Mouse (Mus musculus) cerebellum, postnatal 14 days (tissue): ENCODE results near the gene Fbxo36.

Source experiments
- DNase-seq, 2 experiments: peaks; one replicate each; pipeline ENCODE4 v3.0.0; 2021; ENCODE audit warnings: mixed read lengths in 2 of 2

Gene Fbxo36

DNA sequence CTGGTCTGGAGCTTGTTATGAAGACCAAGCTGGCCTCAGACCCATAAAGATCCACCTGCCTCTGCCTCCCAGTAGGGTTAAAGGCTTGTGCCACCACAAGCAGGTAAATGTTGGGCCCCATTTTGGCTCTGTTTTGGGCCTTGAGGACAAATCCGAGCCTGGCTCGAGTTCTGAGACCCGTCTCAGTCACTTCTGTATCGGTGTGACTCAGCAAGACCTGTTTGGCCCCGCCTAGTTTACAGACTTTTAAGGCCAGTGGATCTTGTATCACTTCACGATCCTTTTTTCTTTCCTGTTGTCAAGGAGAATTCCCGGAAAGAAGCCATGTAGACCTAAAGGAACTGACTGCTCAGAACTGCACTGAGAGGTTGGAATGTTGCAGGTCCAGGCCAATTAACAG is 50.9 kb downstream of the Fbxo36 start:
- DNase-seq: no peak

- DNase-seq: no peak
These were observed 52.1 kb downstream of the Fbxo36 start for GRCm38 (mm10) chr1:84891746-84892145.

- DNase-seq: no peak
These were observed 57.7 kb downstream of the Fbxo36 start for GRCm38 (mm10) chr1:84897364-84897763.

DNA sequence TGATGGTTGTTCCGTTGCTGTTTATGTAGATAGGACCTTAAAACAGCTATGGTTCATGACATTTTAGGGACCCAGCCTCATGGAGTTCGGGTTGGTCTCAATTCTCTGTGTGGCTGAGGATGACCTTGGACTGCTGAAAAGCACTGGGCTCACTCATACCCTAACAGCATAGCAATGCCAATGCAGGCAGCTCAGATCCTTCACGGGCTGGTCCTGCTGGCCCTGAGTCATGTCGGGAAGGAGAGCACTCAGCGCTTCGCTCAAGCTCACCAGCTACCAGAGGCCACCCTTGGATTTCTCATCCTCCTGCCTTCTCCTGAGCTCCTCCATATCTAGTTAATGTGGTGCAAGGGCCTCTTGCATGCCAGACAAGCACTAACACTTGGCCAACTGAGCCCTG is 59.5 kb downstream of the Fbxo36 start:
- DNase-seq: no peak

DNA sequence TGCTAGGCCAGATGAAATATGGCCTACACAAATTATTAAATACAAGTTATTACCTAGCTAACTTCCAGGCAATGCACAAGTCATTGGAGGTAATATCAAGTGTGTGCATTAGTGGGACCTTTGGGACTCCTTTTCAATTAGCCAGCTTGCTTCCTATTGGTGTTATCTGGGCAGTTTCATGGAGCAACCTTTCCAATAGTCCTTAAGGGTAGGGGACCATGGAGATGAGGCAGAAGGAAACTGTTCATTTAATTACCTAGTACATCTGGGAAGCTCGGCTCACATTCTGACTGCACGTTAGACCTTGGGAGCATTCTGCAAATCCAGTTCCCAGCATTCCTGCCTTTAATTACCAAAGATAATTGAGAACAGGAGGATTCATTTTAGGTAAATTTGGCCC is 64.8 kb downstream of the Fbxo36 start:
- DNase-seq: no peak

DNA sequence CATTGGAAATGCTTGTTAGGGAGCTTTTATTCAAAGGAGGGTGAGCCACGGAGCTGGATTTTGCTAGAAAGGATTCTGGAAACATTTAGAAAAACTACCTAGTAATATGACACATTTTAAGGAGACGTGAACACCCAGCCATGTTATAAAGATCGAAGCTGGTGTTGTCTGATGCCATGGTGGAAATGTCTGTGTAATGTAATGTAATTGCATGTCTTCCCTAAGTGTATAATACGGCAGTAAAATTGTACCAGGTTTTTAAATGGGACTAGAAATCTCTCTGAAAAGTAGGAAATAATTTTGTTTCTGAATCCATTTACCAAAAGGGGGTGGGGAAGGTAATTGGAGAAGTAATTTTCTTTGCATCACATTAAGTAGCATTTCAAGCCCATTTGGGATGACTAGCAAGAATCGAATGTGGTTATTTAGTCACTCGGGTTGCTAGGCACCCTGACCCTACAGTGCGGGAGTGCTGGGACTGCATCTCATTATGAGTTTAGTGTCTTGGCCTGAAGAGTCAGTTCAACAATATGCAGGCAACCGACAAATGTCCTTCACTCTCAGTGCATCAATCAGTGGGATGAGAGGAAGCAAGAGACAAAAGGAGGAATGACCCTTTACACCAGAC is 70.7 kb downstream of the Fbxo36 start:
- no peak for DNase-seq

DNA sequence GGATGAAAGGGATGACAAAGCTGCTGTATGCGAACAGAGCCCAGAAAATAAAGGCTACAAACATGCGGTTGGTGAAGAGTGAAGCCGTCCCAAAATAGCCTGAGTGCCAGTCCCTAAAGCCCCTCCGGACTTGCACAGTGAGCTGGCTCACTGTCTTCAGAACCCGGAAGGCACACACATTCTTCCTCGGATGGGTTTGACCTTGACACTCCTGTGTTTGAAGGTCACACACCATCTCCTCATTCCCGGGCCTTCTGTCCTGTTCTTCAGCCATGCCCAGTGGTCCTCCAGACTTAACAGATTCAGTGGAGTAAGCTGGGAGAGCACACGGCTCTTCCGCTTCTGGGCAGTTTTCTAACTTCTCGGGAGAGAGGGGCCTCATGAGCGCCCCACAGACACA is 72.9 kb downstream of the Fbxo36 start:
- DNase-seq: no peak

GRCm38 (mm10) chr1:84915010-84915409 is 75.4 kb downstream of the Fbxo36 start:
- DNase-seq: no peak

GRCm38 (mm10) chr1:84918865-84919264 is 79.2 kb downstream of the Fbxo36 start:
- no peak for DNase-seq

DNA sequence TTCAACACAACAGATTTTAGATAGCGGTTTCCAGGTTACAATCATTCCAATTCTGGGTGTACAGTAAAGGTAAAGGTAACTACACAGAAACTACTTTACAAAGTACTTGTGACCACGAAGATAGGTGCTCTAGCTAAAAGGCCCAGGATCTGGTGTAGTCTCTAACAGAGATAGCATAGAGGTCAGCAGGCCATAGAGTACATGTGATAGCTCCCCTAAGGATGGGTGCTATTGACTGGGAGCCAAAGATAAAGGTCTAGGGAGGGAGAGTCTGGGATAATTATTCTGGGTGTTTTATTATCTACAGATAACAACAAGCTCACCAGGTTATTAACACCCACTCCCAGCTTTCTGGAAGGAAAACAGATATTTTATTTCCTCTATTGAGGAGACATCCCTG is 83.8 kb downstream of the Fbxo36 start:
- no peak for DNase-seq

DNA sequence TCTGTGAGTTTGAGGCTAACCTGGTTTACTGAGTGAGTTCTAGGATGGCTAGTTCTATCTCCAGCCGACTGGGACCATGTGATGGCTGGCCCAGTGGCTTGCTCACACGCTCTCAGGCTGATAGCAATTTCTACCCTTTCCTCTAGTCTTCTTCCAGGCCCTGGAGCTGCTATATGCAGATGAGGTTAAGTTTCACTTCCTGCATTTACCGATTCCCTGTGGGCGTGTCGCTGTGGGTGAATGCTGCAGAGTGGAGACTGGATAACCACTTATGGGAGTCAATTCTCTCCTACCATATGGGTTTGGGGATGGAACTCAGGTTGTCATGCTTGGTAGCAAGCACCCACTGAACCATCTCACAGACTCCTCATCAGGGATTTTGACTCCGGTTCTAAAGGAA is 84.5 kb downstream of the Fbxo36 start:
- no peak for DNase-seq

DNA sequence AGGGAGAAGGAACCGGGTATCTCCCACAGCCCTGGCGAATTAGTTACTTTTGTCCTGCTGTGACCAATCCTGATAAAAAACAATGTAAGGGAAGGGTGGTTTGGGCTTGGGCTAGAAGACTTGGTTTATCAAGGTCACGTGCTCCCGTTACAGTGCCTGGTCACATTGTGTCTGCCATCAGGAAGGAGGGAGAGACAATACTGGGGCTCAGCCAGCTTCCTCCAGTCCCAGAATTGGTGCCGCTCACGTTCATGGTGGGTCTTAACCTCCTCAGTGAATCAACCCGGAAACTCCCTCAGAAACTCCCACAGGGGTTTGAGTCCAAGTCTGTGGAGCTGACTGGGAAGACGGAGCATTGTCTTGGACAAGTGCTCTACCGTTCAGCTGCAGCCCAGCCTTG is 86.0 kb downstream of the Fbxo36 start:
- no peak for DNase-seq

DNA sequence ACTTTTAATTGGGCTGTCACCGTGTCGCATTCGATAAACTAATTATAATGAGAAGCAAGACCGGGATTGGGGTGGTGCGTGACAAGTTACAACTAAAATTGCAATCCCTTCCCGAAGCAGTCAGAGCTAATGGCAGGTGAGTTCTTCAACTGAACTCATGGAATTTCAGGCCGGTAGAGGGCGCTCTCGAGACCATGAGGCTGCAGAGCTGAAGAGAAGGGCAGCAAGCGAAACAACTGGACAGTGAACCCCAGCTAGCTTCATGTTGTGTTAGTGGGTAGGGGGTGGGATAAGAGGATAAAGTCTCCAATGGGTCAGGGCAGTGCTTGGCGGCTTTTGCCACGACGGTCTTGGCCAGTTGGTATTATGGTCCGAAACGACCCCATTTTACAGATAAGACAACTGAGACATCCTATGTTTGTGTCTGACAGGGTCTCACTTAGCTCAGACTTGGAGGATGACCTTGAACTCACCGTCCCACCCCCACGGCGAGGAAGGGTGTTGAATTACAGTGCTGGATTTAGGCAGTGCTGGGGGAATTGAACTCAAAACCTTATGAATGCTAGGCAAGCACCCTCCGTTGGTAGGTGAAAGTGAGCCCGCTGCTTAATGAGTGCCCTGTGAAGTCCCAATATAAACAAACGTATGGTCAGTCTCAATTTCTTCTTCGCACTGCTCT is 94.0 kb downstream of the Fbxo36 start:
- DNase-seq: peak; percentile 95 to 96

DNA sequence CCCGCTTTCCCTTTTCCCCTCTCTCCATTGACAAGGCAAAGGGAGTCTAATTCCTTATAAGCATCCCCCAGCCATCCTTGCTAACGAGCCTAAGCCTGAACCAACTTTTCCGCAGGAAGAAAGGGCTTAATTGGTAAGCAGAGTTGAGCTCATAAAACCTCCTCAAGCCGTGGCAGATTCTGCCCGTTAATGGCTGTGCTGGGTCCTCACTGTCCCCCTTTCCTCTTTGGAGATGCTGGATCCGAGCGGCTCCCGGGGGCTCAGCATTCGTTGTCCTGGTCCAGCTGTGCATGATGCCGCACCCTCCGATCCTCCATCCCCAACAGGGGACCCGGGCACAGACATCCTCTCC is 94.5 kb downstream of the Fbxo36 start:
- DNase-seq: no peak

- peak; percentile 80 to 82 for DNase-seq
These were observed 95.1 kb downstream of the Fbxo36 start, which contains the start of gene Slc16a14 for GRCm38 (mm10) chr1:84934503-84935333. TSS of gene Slc16a14 (minus strand) at chr1:84935134.

DNA sequence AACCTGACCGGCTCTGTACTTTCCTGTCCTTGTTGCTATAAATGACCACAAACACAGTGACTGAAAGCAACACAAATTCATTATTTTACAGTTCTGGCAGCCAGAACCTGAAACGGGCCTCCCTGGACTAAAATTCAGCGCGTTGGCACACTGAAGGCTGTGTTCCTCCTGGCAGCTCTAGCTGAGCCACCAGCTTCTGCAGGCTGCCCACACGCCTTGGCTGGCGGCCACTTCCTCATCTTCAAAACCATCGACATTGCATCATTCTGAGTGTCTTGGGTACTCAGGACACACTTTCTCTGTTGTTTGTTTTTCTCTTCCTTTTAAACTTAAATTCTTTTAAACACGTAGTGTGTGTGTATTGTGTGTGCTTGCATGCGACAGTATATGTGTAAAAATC is 96.0 kb downstream of the Fbxo36 start:
- peak; percentile 89 for DNase-seq

DNA sequence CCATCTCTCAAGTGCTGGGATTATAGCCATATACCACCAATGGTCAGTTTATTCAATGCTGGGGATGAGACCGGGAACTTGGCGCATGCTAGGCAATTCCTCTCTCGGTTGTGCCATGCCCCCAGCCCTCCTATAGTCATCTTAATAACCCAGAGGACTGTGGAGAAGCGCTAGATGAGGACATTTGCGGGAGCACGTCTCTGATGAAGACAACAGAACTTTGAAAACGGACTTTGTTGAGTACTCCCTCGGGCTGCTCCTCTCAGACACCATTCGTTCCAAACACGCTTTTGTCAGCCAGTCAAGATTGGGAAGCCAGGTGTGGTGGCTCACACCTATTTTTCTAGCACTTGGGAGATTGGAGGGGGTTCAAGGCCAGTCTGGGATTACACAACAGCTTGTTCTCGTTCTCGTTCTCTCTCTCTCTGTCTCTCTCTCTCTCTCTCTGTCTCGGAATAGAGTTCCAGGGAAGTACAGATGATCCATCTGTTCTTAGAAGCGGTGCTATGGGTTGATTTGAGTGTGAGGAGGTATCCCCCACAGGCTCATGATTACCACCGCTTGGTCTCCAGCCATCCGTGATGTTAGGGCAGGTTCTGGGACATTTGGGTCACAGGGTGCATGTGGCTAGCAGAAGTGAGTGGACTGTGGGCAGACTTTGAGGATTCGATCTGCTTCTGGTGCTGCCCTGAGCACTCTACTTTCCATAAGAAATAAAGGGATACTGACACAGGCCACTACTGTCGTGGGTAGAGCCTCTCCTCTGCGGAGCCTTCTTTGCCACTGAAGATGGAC is 97.3 kb downstream of the Fbxo36 start:
- DNase-seq: peak in 1 of 2 experiments; percentile 12

- DNase-seq: no peak
These were observed 99.8 kb downstream of the Fbxo36 start for GRCm38 (mm10) chr1:84939466-84939865.

GRCm38 (mm10) chr1:84940322-84940721 is 100.7 kb downstream of the Fbxo36 start:
- DNase-seq: no peak

GRCm38 (mm10) chr1:84942666-84943065 is 103.0 kb downstream of the Fbxo36 start:
- DNase-seq: no peak

GRCm38 (mm10) chr1:84943549-84943948 is 103.9 kb downstream of the Fbxo36 start:
- DNase-seq: no peak

DNA sequence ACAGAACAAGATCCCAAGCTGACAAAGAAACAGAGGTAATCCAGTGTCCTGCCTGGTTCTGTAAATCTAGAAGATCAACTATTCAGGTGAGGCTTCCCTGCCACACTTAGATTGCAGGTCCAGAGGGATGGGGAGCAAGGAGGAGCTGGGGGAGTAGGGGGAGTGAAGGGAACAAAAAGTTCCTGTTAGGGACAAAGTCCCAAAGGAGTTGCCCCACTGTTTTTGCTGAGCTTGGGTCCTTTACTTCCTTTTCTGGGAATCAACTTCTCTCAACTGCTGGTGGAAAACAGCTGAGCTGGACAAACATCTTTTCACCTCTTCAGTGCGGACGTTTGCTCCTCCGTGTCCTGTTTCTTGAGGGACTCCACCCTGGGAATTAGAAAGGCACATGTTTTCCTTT is 106.3 kb downstream of the Fbxo36 start:
- no peak for DNase-seq

GRCm38 (mm10) chr1:84947390-84947789 is 107.7 kb downstream of the Fbxo36 start:
- no peak for DNase-seq
